8 mouse cellular contexts compared by ENCODE assay signal in the genomic region with DNA sequence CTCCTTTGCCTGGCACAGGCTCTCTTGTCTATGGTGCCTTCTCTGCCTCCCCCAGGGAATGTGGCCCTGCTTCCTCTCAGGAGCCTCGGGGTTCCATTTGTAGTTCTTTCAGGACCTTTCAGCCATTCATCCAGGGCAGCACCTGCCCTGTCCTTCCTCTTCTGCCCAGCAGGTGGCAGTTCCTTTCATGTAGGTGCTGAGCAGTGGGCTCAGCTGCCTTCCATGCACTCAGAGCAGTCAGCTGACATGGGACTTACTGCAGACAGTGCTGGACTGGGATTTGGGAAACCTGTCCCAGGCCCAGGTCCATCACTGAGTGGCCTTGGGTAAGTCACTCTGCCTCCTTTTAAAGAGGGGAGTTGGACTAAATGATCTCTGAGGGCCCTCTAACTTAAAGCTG.
DNase-seq lines count a peak whose midpoint lies in the region; ATAC-seq and TF ChIP-seq lines count a peak whose summit lies in the region.

No protein-coding gene starts in this region.

- peak; percentile 11 for DNase-seq in cerebellum, adult 11 months
- peak; percentile 20 for DNase-seq in cerebellum, adult 9-11 months
- peak; percentile 53 for DNase-seq in heart, postnatal 4 days
- DNase-seq in left cerebral cortex, postnatal 25 days (ENCODE audit: low spot score in 2 of 2) = peak; percentile 30 to 36
- DNase-seq in midbrain, embryonic 14.5 days = peak; percentile 71

- intact Hi-C loops in left cerebral cortex, postnatal 25 days (cut with DNase I) = loop anchor here (1.0 kb wide), 1 partner anchor 32 kb away; no protein-coding TSS in a partner anchor

- H3K27me3 ChIP-seq in E14TG2a.4 (ENCODE audit: insufficient read depth, low read length) = no peaks in the 10 kb centered on the region
- H3K27me3 ChIP-seq in midbrain, embryonic 14.5 days (ENCODE audit: control insufficient read depth, insufficient read depth, low read length) = no peaks in the 10 kb centered on the region
- no peaks in the 10 kb centered on the region for H3K27me3 ChIP-seq in stomach, embryonic 14.5 days (ENCODE audit: control insufficient read depth, insufficient read depth, low read length)

- no peak for ATAC-seq in cerebellum, adult (ENCODE audit: insufficient number of reproducible peaks, low FRiP score, low TSS enrichment)
- ATAC-seq in midbrain, embryonic 14.5 days (ENCODE audit: low FRiP score, low TSS enrichment) = peak; percentile 68; the same call in 1 of the 2 replicates
- ATAC-seq in stomach, embryonic 14.5 days (ENCODE audit: insufficient number of reproducible peaks, insufficient read depth, low FRiP score, low read depth) = 0 out of 2 replicates have a peak, but pooled peaks have one; percentile 56

- peak; percentile 88 for TF ChIP-seq CTCF in E14TG2a.4 (conservative IDR thresholded peaks at IDR 0.05; ENCODE audit: low read length)

- 3% methylated on average over 1 of the region's 1 CpGs for WGBS in midbrain, embryonic 14.5 days
- WGBS in stomach, embryonic 14.5 days = 9% methylated on average over 1 of the region's 1 CpGs

- peak overlapping the region; percentile 43; the same call in 1 of the 2 replicates for H3K27ac ChIP-seq in midbrain, embryonic 14.5 days (replicated peaks; ENCODE audit: low read depth, low read length)
- no peak overlapping the region for H3K27ac ChIP-seq in stomach, embryonic 14.5 days (ENCODE audit: low read length)

- peaks cover 12% of the 10 kb centered on the region for H3K4me1 ChIP-seq in E14TG2a.4 (replicated peaks; ENCODE audit: low read depth, low read length)
- H3K4me1 ChIP-seq in midbrain, embryonic 14.5 days (ENCODE audit: control insufficient read depth, insufficient read depth, low read length) = peaks cover 9% of the 10 kb centered on the region; the same call in 1 of the 2 replicates
- no peaks in the 10 kb centered on the region for H3K4me1 ChIP-seq in stomach, embryonic 14.5 days (ENCODE audit: control insufficient read depth, insufficient read depth, low read length)

- H3K36me3 ChIP-seq in E14TG2a.4 (ENCODE audit: insufficient read depth, low read length) = peaks cover 84% of the 10 kb centered on the region
- peaks cover 35% of the 10 kb centered on the region for H3K36me3 ChIP-seq in midbrain, embryonic 14.5 days (ENCODE audit: control insufficient read depth, insufficient read depth, low read length)
- H3K36me3 ChIP-seq in stomach, embryonic 14.5 days (ENCODE audit: control insufficient read depth, insufficient read depth, low read length) = peaks cover 15% of the 10 kb centered on the region; the same call in 1 of the 2 replicates

- H3K9ac ChIP-seq in midbrain, embryonic 14.5 days (replicated peaks; ENCODE audit: low read length) = no peak overlapping the region
- no peak overlapping the region for H3K9ac ChIP-seq in stomach, embryonic 14.5 days (replicated peaks; ENCODE audit: low read depth, low read length)

- no peak overlapping the region for H3K4me2 ChIP-seq in midbrain, embryonic 14.5 days (ENCODE audit: low read length)
- no peak overlapping the region for H3K4me2 ChIP-seq in stomach, embryonic 14.5 days (replicated peaks; ENCODE audit: low read depth, low read length)

- H3K9me3 ChIP-seq in E14TG2a.4 (ENCODE audit: low read length) = no peaks in the 10 kb centered on the region
- H3K9me3 ChIP-seq in midbrain, embryonic 14.5 days (ENCODE audit: control insufficient read depth, low read length) = no peaks in the 10 kb centered on the region
- no peaks in the 10 kb centered on the region for H3K9me3 ChIP-seq in stomach, embryonic 14.5 days (ENCODE audit: control insufficient read depth, low read depth, low read length)

- no peak overlapping the region for H3K4me3 ChIP-seq in E14TG2a.4 (replicated peaks; ENCODE audit: low read length)
- no peak overlapping the region for H3K4me3 ChIP-seq in midbrain, embryonic 14.5 days (replicated peaks; ENCODE audit: low read depth, low read length)
- H3K4me3 ChIP-seq in stomach, embryonic 14.5 days (ENCODE audit: low read depth, low read length) = no peak overlapping the region

Comparison
In these comparisons a context has a peak if more than half of its experiments do, and no peak if none do; other contexts are left out.
1. DNase-seq: peak in every context shown above with its lines; median percentile 71 in midbrain, embryonic 14.5 days; 53 in heart, postnatal 4 days; 33 in left cerebral cortex, postnatal 25 days; 20 in cerebellum, adult 9-11 months; 11 in cerebellum, adult 11 months.